Mouse (Mus musculus): Measurements from ENCODE around the gene Ropn1l. TPM values are rescaled to one million over a fixed set of nuclear protein-coding genes. Genes with fewer than 3 reads are reported as not detected.
A peak's percentile ranks its signal among the peaks of the same experiment; 100 is the strongest.

The Ropn1l gene
- polyA plus RNA-seq, 1 experiment from 2014 or later, result 3.4 TPM

DNA sequence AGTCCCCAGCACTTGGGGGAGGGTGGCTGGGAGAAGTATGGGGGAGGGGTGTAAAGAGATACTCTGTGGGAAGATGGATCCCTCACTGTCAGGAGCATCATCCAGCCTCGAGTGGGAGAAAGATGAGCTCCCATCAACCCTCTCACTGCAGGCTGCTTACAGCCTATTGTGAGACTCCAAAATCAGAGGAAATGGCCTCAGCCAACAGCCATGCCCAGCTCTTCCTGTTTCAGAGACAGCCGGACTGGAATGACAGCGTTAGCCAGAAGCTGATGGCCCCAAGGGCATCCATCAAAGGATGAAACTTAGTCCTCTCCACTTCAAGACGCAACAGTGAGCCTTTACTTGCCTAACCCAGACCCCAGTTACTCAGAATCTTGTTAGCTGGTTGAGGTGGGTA, 38.4 kb downstream of the Ropn1l start:
- Histone ChIP-seq H3K9me3 (no peaks in the 10 kb centered on the region), H3K27me3 (ENCODE audit: insufficient read depth, poor library complexity, severe bottlenecking) (no peaks in the 10 kb centered on the region), H3K4me1 (peaks cover 38% of the 10 kb centered on the region), H3K4me3 (no peak overlapping the region), H3K36me3 (no peaks in the 10 kb centered on the region), H3K27ac (peak overlapping the region; percentile 62; the same call in 1 of the 2 replicates)
- DNase-seq (ENCODE audit: low spot score), result no peak
- 56% methylated on average over 4 of the region's 4 CpGs for WGBS

DNA sequence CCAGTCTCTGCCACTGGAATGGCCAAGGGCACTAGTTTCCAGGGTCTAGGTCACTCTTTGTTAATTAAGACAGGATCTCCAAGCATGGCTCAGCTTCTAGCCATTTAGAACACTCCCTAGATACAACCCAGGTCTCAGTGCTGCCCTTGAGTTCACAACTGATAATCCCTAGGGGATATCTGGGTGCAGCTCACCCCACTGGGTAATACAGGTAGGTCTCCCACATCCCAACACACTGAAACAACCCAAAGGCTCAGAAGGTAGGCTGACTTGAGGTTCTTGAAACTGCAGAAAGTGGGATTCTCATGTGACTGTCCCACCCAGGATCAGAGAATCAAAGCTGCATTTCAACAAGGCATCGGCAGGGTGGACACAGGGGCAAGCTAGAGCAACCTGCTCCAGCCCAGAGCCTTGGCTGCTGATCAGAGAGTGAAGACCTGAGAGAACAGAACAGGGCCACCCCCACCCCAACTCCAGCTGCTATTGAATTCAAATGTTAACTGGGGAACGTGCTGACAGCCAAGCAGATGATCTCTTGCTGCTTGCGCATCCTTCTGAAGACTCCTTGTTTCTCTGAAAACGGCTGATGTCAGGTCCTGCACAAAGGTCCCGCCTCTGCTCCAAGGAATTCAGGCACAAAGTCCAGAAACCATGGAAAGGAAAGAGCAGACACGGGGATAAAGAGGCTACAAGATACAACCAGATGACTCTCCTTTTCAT, 39.2 kb downstream of the Ropn1l start:
- H3K36me3 ChIP-seq, result no peaks in the 10 kb centered on the region
- no peaks in the 10 kb centered on the region for H3K27me3 ChIP-seq (ENCODE audit: insufficient read depth, poor library complexity, severe bottlenecking)
- peaks cover 43% of the 10 kb centered on the region for H3K4me1 ChIP-seq
- H3K9me3 ChIP-seq, result no peaks in the 10 kb centered on the region
- H3K4me3 ChIP-seq, result no peak overlapping the region
- no peak for DNase-seq (ENCODE audit: low spot score)
- peak overlapping the region; percentile 62 for H3K27ac ChIP-seq
- WGBS, result 41% methylated on average over 6 of the region's 6 CpGs

DNA sequence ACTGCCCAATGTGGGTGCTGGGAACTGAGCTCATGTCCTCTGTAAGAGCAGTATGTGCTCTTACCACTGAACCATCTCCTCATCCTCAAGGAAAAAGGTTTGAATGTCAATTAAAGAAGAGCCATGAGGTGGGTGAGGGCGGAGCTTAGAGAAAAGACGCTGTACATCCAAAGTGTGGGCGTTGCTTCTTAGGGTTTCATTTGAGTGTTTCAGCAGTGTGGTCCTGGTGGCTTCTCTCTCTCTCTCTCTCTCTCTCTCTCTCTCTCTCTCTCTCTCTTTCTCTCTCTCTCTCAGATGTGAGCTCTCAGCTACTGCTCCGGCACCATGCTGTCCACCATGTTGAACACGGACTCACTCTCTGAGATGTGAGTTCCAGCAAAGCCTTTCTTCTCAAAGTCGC, 39.9 kb downstream of the Ropn1l start:
- peaks cover 43% of the 10 kb centered on the region for H3K4me1 ChIP-seq
- H3K27me3 ChIP-seq (ENCODE audit: insufficient read depth, poor library complexity, severe bottlenecking), result no peaks in the 10 kb centered on the region
- H3K27ac ChIP-seq, result no peak overlapping the region
- DNase-seq (ENCODE audit: low spot score), result no peak
- H3K4me3 ChIP-seq, result no peak overlapping the region
- no peaks in the 10 kb centered on the region for H3K36me3 ChIP-seq
- no peaks in the 10 kb centered on the region for H3K9me3 ChIP-seq
- 92% methylated on average over 6 of the region's 6 CpGs for WGBS

DNA sequence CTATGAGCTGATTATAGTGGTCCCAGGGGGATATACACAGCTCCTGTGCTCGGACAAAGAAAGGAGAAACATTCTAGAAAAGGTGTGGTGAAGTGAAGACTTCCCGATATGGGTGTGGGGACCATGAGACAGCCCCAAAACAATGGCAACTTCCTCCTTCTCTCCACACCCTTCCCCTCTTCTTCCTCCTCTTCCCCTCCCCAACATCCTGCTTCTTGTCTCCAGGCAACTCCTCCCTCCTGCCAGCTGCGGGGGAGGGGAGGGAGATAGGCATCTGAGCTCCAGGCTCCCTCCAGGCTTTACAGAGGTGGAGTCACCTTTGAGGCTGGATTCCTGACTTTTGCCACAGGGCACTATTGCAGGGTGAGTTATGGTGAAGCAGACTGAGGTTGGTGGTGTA, 40.6 kb downstream of the Ropn1l start:
- DNase-seq (ENCODE audit: low spot score), result no peak
- Histone ChIP-seq H3K9me3 (no peaks in the 10 kb centered on the region), H3K4me1 (peaks cover 39% of the 10 kb centered on the region), H3K4me3 (no peak overlapping the region), H3K36me3 (no peaks in the 10 kb centered on the region), H3K27me3 (ENCODE audit: insufficient read depth, poor library complexity, severe bottlenecking) (no peaks in the 10 kb centered on the region), H3K27ac (no peak overlapping the region)
- WGBS, result 28% methylated on average over 3 of the region's 3 CpGs

DNA sequence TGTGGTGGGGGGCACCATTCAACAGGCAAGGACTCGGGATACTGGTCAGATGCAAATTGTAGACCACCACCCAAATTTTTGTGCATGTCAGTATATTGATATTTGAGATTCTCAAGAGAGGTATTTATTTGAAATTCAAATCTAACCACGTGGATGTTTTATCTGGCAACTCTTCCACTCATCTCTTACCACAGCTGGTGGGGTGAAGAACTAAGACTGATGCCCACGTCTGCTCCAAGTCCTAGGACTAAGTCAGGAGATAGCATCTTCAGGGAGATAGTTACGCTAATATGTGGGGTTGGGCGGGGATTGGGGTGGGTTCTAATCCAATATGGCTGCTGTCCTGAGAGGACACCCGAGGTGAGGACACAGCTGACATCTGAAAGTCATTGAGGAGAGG, 41.1 kb downstream of the Ropn1l start:
- 70% methylated on average over 6 of the region's 6 CpGs for WGBS
- no peak for DNase-seq (ENCODE audit: low spot score)
- no peaks in the 10 kb centered on the region for H3K9me3 ChIP-seq
- H3K4me3 ChIP-seq, result no peak overlapping the region
- H3K4me1 ChIP-seq, result peaks cover 34% of the 10 kb centered on the region
- H3K36me3 ChIP-seq, result no peaks in the 10 kb centered on the region
- H3K27ac ChIP-seq, result no peak overlapping the region
- H3K27me3 ChIP-seq (ENCODE audit: insufficient read depth, poor library complexity, severe bottlenecking), result no peaks in the 10 kb centered on the region

DNA sequence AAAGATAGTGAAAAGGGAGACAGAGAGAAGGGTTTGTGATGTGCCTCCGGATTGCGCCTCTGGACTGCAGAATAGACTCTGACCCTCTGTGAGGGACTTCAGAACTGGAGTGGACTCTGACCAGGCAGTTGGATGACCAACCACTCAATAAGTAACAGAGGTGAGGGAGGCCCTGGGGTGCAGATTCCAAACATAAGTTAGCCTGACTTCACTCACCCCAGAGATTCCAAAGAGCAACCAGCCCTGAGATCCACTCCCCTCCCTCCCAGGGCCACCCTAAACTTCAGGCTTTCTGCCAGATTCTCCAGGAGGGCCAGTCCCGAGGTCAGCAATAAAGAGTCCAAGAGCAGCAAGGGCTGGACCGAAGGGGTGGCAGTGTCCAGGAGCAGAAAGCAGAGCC, 46.0 kb downstream of the Ropn1l start:
- no peaks in the 10 kb centered on the region for H3K27me3 ChIP-seq (ENCODE audit: insufficient read depth, poor library complexity, severe bottlenecking)
- WGBS, result 75% methylated on average over 4 of the region's 4 CpGs
- no peak for DNase-seq (ENCODE audit: low spot score)
- H3K36me3 ChIP-seq, result no peaks in the 10 kb centered on the region
- peaks cover 11% of the 10 kb centered on the region; the same call in 1 of the 2 replicates for H3K4me1 ChIP-seq
- H3K27ac ChIP-seq, result no peak overlapping the region
- H3K9me3 ChIP-seq, result no peaks in the 10 kb centered on the region
- H3K4me3 ChIP-seq, result no peak overlapping the region

DNA sequence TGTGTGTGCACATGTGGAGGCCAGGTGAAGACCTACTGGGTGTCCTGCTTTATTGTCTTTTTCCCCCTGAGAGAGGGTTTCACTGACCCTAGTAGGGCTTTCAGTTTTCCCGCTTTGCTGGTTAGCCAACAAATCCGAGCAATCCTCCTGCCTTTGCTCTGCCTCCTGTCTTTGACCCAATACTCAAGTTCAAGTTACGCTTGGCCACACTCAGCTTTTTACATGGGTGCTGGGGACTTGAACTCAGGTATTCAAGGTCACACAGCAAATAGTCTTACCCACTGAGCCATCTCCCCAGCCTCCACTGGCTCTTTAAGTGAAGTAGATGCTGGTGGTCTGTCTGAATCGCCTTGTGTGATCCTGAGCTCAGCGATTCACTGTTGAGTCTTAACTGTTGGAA, 46.7 kb downstream of the Ropn1l start:
- WGBS, result 81% methylated on average over 5 of the region's 5 CpGs
- Histone ChIP-seq H3K27me3 (ENCODE audit: insufficient read depth, poor library complexity, severe bottlenecking) (no peaks in the 10 kb centered on the region), H3K27ac (no peak overlapping the region), H3K9me3 (no peaks in the 10 kb centered on the region), H3K4me3 (no peak overlapping the region), H3K36me3 (no peaks in the 10 kb centered on the region), H3K4me1 (peaks cover 11% of the 10 kb centered on the region; the same call in 1 of the 2 replicates)
- no peak for DNase-seq (ENCODE audit: low spot score)

DNA sequence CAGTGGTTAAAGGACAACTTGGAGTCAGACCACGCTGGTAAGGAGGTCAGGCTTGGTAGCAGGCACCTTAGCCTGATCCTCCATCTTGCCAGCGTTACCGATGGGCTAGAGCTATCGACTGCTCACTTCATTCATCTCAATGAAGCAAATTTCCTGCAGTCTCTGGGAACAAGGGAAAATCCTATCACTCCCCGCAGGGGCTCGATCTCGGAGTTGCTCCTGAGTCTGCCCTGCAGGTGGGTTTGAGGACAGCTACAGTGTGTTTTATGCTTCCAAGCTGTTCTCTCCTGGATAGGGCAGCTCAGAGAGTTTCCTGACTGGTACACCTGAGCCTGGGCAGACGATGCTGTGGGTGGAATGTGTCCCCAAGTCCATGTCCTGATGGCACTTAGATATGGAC, 49.2 kb downstream of the Ropn1l start:
- Histone ChIP-seq H3K9me3 (no peaks in the 10 kb centered on the region), H3K36me3 (no peaks in the 10 kb centered on the region), H3K4me3 (no peak overlapping the region), H3K27ac (no peak overlapping the region), H3K4me1 (peaks cover 6% of the 10 kb centered on the region), H3K27me3 (ENCODE audit: insufficient read depth, poor library complexity, severe bottlenecking) (no peaks in the 10 kb centered on the region)
- no peak for DNase-seq (ENCODE audit: low spot score)
- WGBS, result 84% methylated on average over 8 of the region's 8 CpGs

DNA sequence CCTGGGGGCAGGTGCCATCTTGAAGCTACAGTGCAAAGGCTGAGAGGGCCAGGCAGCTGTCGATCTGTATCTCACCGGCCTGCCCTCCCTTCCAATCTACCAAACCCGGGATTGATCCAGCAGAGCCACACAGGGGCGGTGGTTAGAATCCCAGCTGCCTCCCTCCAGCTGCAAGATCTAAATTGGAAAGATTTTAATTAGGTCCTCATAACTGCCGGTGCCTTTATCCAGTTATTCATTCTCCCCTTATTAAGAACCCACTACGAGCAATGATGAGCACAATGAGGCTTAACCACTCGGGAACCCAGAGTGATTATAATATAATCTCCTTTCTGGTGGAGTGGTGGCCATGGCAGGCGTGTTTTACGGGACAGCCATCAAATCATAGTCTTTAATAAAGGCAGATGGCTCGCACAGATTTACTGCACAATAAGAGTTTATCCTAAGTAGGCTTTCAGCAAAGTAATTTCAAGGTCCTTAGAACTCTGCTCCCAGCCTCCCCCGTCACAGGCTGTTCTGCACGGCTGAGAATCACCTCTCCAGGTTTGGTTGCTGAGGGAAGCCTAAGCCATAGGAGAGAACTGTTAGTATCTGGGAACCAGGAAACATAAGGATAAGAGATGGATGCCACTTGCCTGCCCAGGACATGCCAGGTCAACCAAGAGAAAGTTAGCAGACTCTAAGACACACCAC, 51.2 kb downstream of the Ropn1l start:
- 84% methylated on average over 12 of the region's 12 CpGs for WGBS
- H3K9me3 ChIP-seq, result no peaks in the 10 kb centered on the region
- no peak for DNase-seq (ENCODE audit: low spot score)
- no peak overlapping the region for H3K4me3 ChIP-seq
- no peaks in the 10 kb centered on the region for H3K27me3 ChIP-seq (ENCODE audit: insufficient read depth, poor library complexity, severe bottlenecking)
- peaks cover 12% of the 10 kb centered on the region for H3K4me1 ChIP-seq
- no peaks in the 10 kb centered on the region for H3K36me3 ChIP-seq
- H3K27ac ChIP-seq, result no peak overlapping the region

DNA sequence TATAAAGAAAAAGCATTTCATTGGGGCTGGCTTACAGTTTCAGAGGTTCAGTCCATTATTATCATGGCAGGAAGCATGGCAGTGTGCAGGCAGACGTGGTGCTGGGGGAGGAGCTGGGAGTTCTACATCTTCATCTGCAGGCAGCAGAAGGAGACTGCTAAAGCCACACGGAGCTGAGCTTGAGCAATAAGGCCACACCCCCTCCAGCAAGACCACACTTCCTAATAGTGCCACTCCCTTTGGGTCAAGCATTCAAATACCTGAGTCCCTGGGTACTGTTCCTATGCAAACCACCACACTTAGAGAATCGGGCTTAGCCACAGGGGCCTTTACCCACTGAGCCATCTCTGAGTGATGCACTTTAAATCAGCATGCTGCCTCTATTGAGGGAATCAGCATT, 52.6 kb downstream of the Ropn1l start:
- Histone ChIP-seq H3K4me3 (no peak overlapping the region), H3K9me3 (no peaks in the 10 kb centered on the region)
- 41% methylated on average over 3 of the region's 3 CpGs for WGBS

DNA sequence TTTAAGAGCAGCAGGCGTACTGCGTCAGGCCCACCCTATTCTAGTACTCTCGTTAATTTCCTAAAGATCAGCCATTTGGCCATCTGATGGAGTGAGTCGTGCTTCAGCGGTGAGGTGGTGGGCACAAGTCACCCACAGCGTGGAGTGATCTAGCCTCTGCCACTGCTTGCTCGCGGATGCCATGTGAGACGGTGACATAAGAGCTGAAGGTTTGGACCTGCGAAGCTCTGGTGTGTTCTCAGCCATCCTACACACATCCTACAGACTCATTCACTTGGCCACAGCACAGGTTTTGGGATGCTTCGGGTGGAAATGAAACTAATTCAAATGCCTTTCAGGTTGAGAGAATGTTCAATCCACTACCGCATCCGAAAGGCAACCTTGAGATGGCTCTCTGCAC, 54.8 kb downstream of the Ropn1l start:
- H3K4me3 ChIP-seq, result no peak overlapping the region
- H3K27me3 ChIP-seq (ENCODE audit: insufficient read depth, poor library complexity, severe bottlenecking), result no peaks in the 10 kb centered on the region
- H3K4me1 ChIP-seq, result peaks cover 35% of the 10 kb centered on the region
- no peak overlapping the region for H3K27ac ChIP-seq
- no peaks in the 10 kb centered on the region for H3K36me3 ChIP-seq
- WGBS, result 94% methylated on average over 13 of the region's 13 CpGs
- peaks cover 2% of the 10 kb centered on the region; the same call in 1 of the 2 replicates for H3K9me3 ChIP-seq
- DNase-seq (ENCODE audit: low spot score), result no peak

More for the DNA sequence above, 52.6 kb downstream of the Ropn1l start:
- no peak for DNase-seq (ENCODE audit: low spot score)
- H3K4me1 ChIP-seq, result peaks cover 24% of the 10 kb centered on the region
- H3K36me3 ChIP-seq, result no peaks in the 10 kb centered on the region
- no peak overlapping the region for H3K27ac ChIP-seq
- H3K27me3 ChIP-seq (ENCODE audit: insufficient read depth, poor library complexity, severe bottlenecking), result no peaks in the 10 kb centered on the region

DNA sequence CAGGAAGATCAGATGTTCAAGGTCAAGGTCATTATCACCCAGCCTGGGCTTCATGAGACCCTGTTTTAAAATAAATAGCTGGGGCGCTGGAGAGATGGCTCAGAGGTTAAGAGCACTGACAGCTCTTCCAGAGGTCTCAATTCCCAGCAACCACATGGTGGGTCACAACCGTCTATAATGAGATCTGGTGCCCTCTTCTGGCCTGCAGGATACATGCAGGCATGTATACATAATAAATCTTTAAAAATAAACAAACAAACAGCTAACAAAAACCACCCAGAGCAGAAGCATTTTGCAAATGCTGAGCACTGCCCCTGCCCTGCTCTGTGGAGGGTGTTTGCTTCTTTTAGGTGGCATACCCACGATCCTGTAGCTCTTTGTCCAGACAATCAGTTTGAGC, 56.2 kb downstream of the Ropn1l start:
- no peak for DNase-seq (ENCODE audit: low spot score)
- Histone ChIP-seq H3K27me3 (ENCODE audit: insufficient read depth, poor library complexity, severe bottlenecking) (no peaks in the 10 kb centered on the region), H3K9me3 (peaks cover 2% of the 10 kb centered on the region; the same call in 1 of the 2 replicates), H3K4me1 (peaks cover 38% of the 10 kb centered on the region), H3K27ac (peak overlapping the region; percentile 83), H3K36me3 (no peaks in the 10 kb centered on the region), H3K4me3 (no peak overlapping the region)
- WGBS, result 73% methylated on average over 3 of the region's 3 CpGs

DNA sequence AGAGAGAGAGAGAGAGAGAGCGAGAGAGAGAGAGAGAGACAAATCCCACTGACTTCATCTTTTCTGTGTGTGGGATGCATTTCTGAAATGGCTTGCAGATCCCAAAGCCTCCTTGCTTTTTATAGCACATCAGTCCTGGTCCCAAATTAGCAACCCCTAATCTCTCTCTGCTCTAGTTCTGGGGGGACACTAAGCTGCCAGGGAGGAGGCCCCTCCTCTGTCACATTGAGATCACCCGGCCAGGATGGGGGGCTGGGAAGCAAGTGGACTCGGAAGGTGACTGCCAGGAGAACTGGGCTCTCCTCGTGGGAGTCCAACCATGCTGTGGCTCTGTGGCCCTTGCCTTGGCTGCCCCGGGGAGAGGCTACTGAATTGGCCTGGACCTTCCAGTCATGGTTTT, 56.8 kb downstream of the Ropn1l start:
- WGBS, result 32% methylated on average over 5 of the region's 5 CpGs
- peaks cover 2% of the 10 kb centered on the region; the same call in 1 of the 2 replicates for H3K9me3 ChIP-seq
- H3K36me3 ChIP-seq, result no peaks in the 10 kb centered on the region
- peaks cover 40% of the 10 kb centered on the region for H3K4me1 ChIP-seq
- H3K27me3 ChIP-seq (ENCODE audit: insufficient read depth, poor library complexity, severe bottlenecking), result no peaks in the 10 kb centered on the region
- peak overlapping the region; percentile 83 for H3K27ac ChIP-seq
- no peak for DNase-seq (ENCODE audit: low spot score)
- H3K4me3 ChIP-seq, result no peak overlapping the region
